Mouse (Mus musculus) limb, embryonic 13.5 days (tissue): ENCODE results near the gene Mmab. TPM values are rescaled to one million over a fixed set of nuclear protein-coding genes. Genes with fewer than 3 reads are reported as not detected.

Experiments
- ATAC-seq: fragments of 200-750 bp; cut with Nextera tagmentation; 2 replicates; pipeline ENCODE4 v1.8.0; 2017; ENCODE audit warnings: low read depth, moderate number of reproducible peaks, moderate TSS enrichment; ENCODE audit not compliant: low FRiP score
- H3K27ac ChIP-seq: fragments of 300-500 bp; sonication (generic); 2 replicates; pipeline ENCODE4 v1.5.1; 2015; ENCODE audit warnings: inconsistent platforms, mild to moderate bottlenecking, moderate library complexity
- H3K27me3 ChIP-seq: fragments of 300-500 bp; sonication (generic); 2 replicates; pipeline ENCODE4 v1.6.1; 2015; ENCODE audit warnings: mild to moderate bottlenecking, inconsistent platforms
- H3K36me3 ChIP-seq: fragments of 300-500 bp; sonication (generic); 2 replicates; pipeline ENCODE4 v1.6.1; 2015; ENCODE audit warnings: inconsistent platforms, mild to moderate bottlenecking, moderate library complexity
- H3K4me1 ChIP-seq: fragments of 300-500 bp; sonication (generic); 2 replicates; pipeline ENCODE4 v1.6.1; 2015; ENCODE audit warnings: inconsistent platforms
- H3K4me2 ChIP-seq: fragments of 300-500 bp; sonication (generic); replicated peaks from 2 replicates; pipeline ENCODE4 v1.6.1; 2015; ENCODE audit warnings: inconsistent platforms, mild to moderate bottlenecking, moderate library complexity
- H3K4me3 ChIP-seq: fragments of 300-500 bp; sonication (generic); 2 replicates; pipeline ENCODE4 v1.5.1; 2015; ENCODE audit warnings: moderate library complexity, mild to moderate bottlenecking, inconsistent platforms
- H3K9ac ChIP-seq: fragments of 300-500 bp; sonication (generic); 2 replicates; pipeline ENCODE4 v1.6.1; 2015; ENCODE audit warnings: mild to moderate bottlenecking, inconsistent platforms
- H3K9me3 ChIP-seq: fragments of 300-500 bp; sonication (generic); 2 replicates; pipeline ENCODE4 v1.6.1; 2016; ENCODE audit warnings: inconsistent platforms
- WGBS: fragments of 180-500 bp; shearing (Covaris S2); methylation state at CpG from one replicate; pipeline ENCODE4 v1.1.7; 2015; 5-methylcytosine and 5-hydroxymethylcytosine counted together
- polyA plus RNA-seq: library from polyadenylated mRNA; unstranded; fragments of >200 nt; fragmentation: Nextera tagmentation; extraction: Ambion mirVana; gene quantifications from 2 replicates; pipeline ENCODE4 v1.2.1, GENCODE M21; 2015

Gene Mmab
- polyA plus RNA-seq, 1 experiment from 2014 or later = 34.9 TPM

- H3K4me3 ChIP-seq = no peak overlapping the region
- H3K9me3 ChIP-seq = no peaks in the 10 kb centered on the region
- H3K9ac ChIP-seq = no peak overlapping the region
- H3K4me2 ChIP-seq = no peak overlapping the region
- H3K36me3 ChIP-seq = peaks cover 4% of the 10 kb centered on the region; the same call in 1 of the 2 replicates
- no peak for ATAC-seq
- H3K27me3 ChIP-seq = no peaks in the 10 kb centered on the region
- WGBS = 79% methylated on average over 6 of the region's 6 CpGs
- peaks cover 10% of the 10 kb centered on the region; the same call in 1 of the 2 replicates for H3K4me1 ChIP-seq
- no peak overlapping the region for H3K27ac ChIP-seq
These were observed 17.1 kb downstream of the Mmab start for GRCm38 (mm10) chr5:114426732-114427131.

- WGBS = 80% methylated on average over 5 of the region's 5 CpGs
- H3K36me3 ChIP-seq = peaks cover 30% of the 10 kb centered on the region
- H3K27ac ChIP-seq = no peak overlapping the region
- no peaks in the 10 kb centered on the region for H3K9me3 ChIP-seq
- ATAC-seq = no peak
- H3K4me1 ChIP-seq = peaks cover 4% of the 10 kb centered on the region; the same call in 1 of the 2 replicates
- H3K4me3 ChIP-seq = no peak overlapping the region
- H3K9ac ChIP-seq = no peak overlapping the region
- H3K27me3 ChIP-seq = no peaks in the 10 kb centered on the region
- H3K4me2 ChIP-seq = no peak overlapping the region
These were observed 19.9 kb downstream of the Mmab start for GRCm38 (mm10) chr5:114423961-114424360.

- 46% methylated on average over 5 of the region's 5 CpGs for WGBS
- Histone ChIP-seq H3K9me3 (no peaks in the 10 kb centered on the region), H3K36me3 (peaks cover 44% of the 10 kb centered on the region), H3K4me1 (no peaks in the 10 kb centered on the region), H3K9ac (no peak overlapping the region), H3K27ac (no peak overlapping the region), H3K4me2 (no peak overlapping the region), H3K27me3 (no peaks in the 10 kb centered on the region), H3K4me3 (no peak overlapping the region)
- ATAC-seq = no peak
These were observed 21.3 kb downstream of the Mmab start for GRCm38 (mm10) chr5:114422591-114422990.

- Histone ChIP-seq H3K4me1 (no peaks in the 10 kb centered on the region), H3K36me3 (peaks cover 52% of the 10 kb centered on the region), H3K4me2 (no peak overlapping the region), H3K27ac (no peak overlapping the region), H3K27me3 (no peaks in the 10 kb centered on the region), H3K4me3 (no peak overlapping the region), H3K9ac (no peak overlapping the region), H3K9me3 (no peaks in the 10 kb centered on the region)
- ATAC-seq = no peak
- WGBS = 76% methylated on average over 11 of the region's 11 CpGs
These were observed 22.1 kb downstream of the Mmab start for GRCm38 (mm10) chr5:114421561-114422298.

GRCm38 (mm10) chr5:114418541-114418940 is 25.3 kb downstream of the Mmab start:
- ATAC-seq = no peak
- Histone ChIP-seq H3K27me3 (no peaks in the 10 kb centered on the region), H3K4me3 (no peak overlapping the region), H3K4me2 (no peak overlapping the region), H3K27ac (no peak overlapping the region), H3K9me3 (no peaks in the 10 kb centered on the region), H3K36me3 (peaks cover 84% of the 10 kb centered on the region), H3K4me1 (no peaks in the 10 kb centered on the region), H3K9ac (no peak overlapping the region)
- WGBS = 89% methylated on average over 8 of the region's 8 CpGs

GRCm38 (mm10) chr5:114416855-114417254 is 27.0 kb downstream of the Mmab start:
- no peak for ATAC-seq
- Histone ChIP-seq H3K9ac (no peak overlapping the region), H3K9me3 (no peaks in the 10 kb centered on the region), H3K36me3 (peaks cover 98% of the 10 kb centered on the region), H3K4me2 (no peak overlapping the region), H3K4me1 (no peaks in the 10 kb centered on the region), H3K27me3 (no peaks in the 10 kb centered on the region), H3K4me3 (no peak overlapping the region), H3K27ac (no peak overlapping the region)
- WGBS = 85% methylated on average over 8 of the region's 8 CpGs

GRCm38 (mm10) chr5:114415606-114416005 is 28.3 kb downstream of the Mmab start:
- Histone ChIP-seq H3K9me3 (no peaks in the 10 kb centered on the region), H3K27ac (no peak overlapping the region), H3K9ac (no peak overlapping the region), H3K36me3 (peaks cover 100% of the 10 kb centered on the region), H3K4me3 (no peak overlapping the region), H3K4me1 (no peaks in the 10 kb centered on the region), H3K4me2 (no peak overlapping the region), H3K27me3 (no peaks in the 10 kb centered on the region)
- no peak for ATAC-seq
- 96% methylated on average over 5 of the region's 5 CpGs for WGBS

GRCm38 (mm10) chr5:114413067-114413735 is 30.7 kb downstream of the Mmab start:
- no peak overlapping the region for H3K4me2 ChIP-seq
- H3K9me3 ChIP-seq = no peaks in the 10 kb centered on the region
- no peak overlapping the region for H3K4me3 ChIP-seq
- H3K9ac ChIP-seq = no peak overlapping the region
- peaks cover 100% of the 10 kb centered on the region for H3K36me3 ChIP-seq
- no peaks in the 10 kb centered on the region for H3K27me3 ChIP-seq
- no peaks in the 10 kb centered on the region for H3K4me1 ChIP-seq
- no peak overlapping the region for H3K27ac ChIP-seq
- no peak for ATAC-seq
- 75% methylated on average over 16 of the region's 16 CpGs for WGBS

- H3K27ac ChIP-seq = no peak overlapping the region
- no peaks in the 10 kb centered on the region for H3K9me3 ChIP-seq
- H3K9ac ChIP-seq = no peak overlapping the region
- peaks cover 100% of the 10 kb centered on the region for H3K36me3 ChIP-seq
- 68% methylated on average over 23 of the region's 23 CpGs for WGBS
- no peak overlapping the region for H3K4me3 ChIP-seq
- H3K27me3 ChIP-seq = no peaks in the 10 kb centered on the region
- H3K4me1 ChIP-seq = no peaks in the 10 kb centered on the region
- no peak for ATAC-seq
- H3K4me2 ChIP-seq = no peak overlapping the region
These were observed 31.4 kb downstream of the Mmab start for GRCm38 (mm10) chr5:114412361-114412998.

- Histone ChIP-seq H3K27me3 (no peaks in the 10 kb centered on the region), H3K4me2 (no peak overlapping the region), H3K9me3 (no peaks in the 10 kb centered on the region), H3K36me3 (peaks cover 100% of the 10 kb centered on the region), H3K4me3 (no peak overlapping the region), H3K4me1 (no peaks in the 10 kb centered on the region), H3K27ac (no peak overlapping the region), H3K9ac (no peak overlapping the region)
- 92% methylated on average over 13 of the region's 13 CpGs for WGBS
- no peak for ATAC-seq
These were observed 33.4 kb downstream of the Mmab start for GRCm38 (mm10) chr5:114410429-114410828.

- ATAC-seq = no peak
- WGBS = 90% methylated on average over 11 of the region's 11 CpGs
These were observed 35.0 kb downstream of the Mmab start for GRCm38 (mm10) chr5:114408846-114409245.

GRCm38 (mm10) chr5:114407810-114408209 is 36.0 kb downstream of the Mmab start:
- H3K4me3 ChIP-seq = no peak overlapping the region
- H3K4me2 ChIP-seq = no peak overlapping the region
- no peaks in the 10 kb centered on the region for H3K9me3 ChIP-seq
- no peak overlapping the region for H3K27ac ChIP-seq
- no peaks in the 10 kb centered on the region for H3K4me1 ChIP-seq
- peaks cover 100% of the 10 kb centered on the region for H3K36me3 ChIP-seq
- H3K27me3 ChIP-seq = no peaks in the 10 kb centered on the region
- 88% methylated on average over 9 of the region's 9 CpGs for WGBS
- ATAC-seq = no peak
- no peak overlapping the region for H3K9ac ChIP-seq

More at GRCm38 (mm10) chr5:114408846-114409245, 35.0 kb downstream of the Mmab start:
- no peak overlapping the region for H3K27ac ChIP-seq
- H3K9me3 ChIP-seq = no peaks in the 10 kb centered on the region
- no peaks in the 10 kb centered on the region for H3K4me1 ChIP-seq
- H3K27me3 ChIP-seq = no peaks in the 10 kb centered on the region
- H3K4me3 ChIP-seq = no peak overlapping the region
- no peak overlapping the region for H3K9ac ChIP-seq
- peaks cover 100% of the 10 kb centered on the region for H3K36me3 ChIP-seq
- H3K4me2 ChIP-seq = no peak overlapping the region
